Mouse (Mus musculus) heart, embryonic 14.5 days (tissue): Measurements from ENCODE around the gene Kdf1. TPM values are rescaled to one million over a fixed set of nuclear protein-coding genes. Genes with fewer than 3 reads are reported as not detected.
"Not testable (repeated sequence)": the region's sequence is repeated elsewhere in the genome, so short reads cannot be mapped to it uniquely, and the experiment has no call there.

ENCODE experiments used
- ATAC-seq: fragments of 200-750 bp; cut with Nextera tagmentation; 2 replicates; pipeline ENCODE4 v1.8.0; 2017; ENCODE audit warnings: low read depth, moderate TSS enrichment; ENCODE audit not compliant: insufficient number of reproducible peaks, insufficient read depth, low FRiP score
- H3K27ac ChIP-seq, 2 experiments: fragments of 200-500 bp in 1 of 2; fragments of 300-500 bp in 1 of 2; sonication (generic) in 1 of 2; replicated peaks in 1 of 2; 2 replicates each; pipeline ENCODE4 v1.5.1; 2012 to 2014; ENCODE audit warnings: low read depth in 2 of 2, low read length in 2 of 2, control low read depth in 1 of 2, mild to moderate bottlenecking in 1 of 2, mixed read lengths in 1 of 2; ENCODE audit not compliant: control insufficient read depth in 1 of 2, insufficient read depth in 1 of 2
- H3K27me3 ChIP-seq: fragments of 300-500 bp; sonication (generic); 2 replicates; pipeline ENCODE4 v1.6.1; 2014; ENCODE audit warnings: mild to moderate bottlenecking, low read length, control low read depth; ENCODE audit not compliant: control insufficient read depth, insufficient read depth
- H3K36me3 ChIP-seq: fragments of 300-500 bp; sonication (generic); 2 replicates; pipeline ENCODE4 v1.6.1; 2014; ENCODE audit warnings: mild to moderate bottlenecking, control low read depth, low read length, mixed read lengths; ENCODE audit not compliant: control insufficient read depth, insufficient read depth
- H3K4me1 ChIP-seq, 2 experiments: fragments of 200-500 bp in 1 of 2; fragments of 300-500 bp in 1 of 2; sonication (generic) in 1 of 2; 2 replicates each; pipeline ENCODE4 v1.6.1; 2012 to 2014; ENCODE audit warnings: low read length in 2 of 2, control low read depth in 1 of 2, mixed read lengths in 1 of 2; ENCODE audit not compliant: control insufficient read depth in 2 of 2, insufficient read depth in 2 of 2
- H3K4me2 ChIP-seq: fragments of 300-500 bp; sonication (generic); 2 replicates; pipeline ENCODE4 v1.6.1; 2014; ENCODE audit warnings: mild to moderate bottlenecking, low read length
- H3K4me3 ChIP-seq, 2 experiments: fragments of 200-500 bp in 1 of 2; fragments of 300-500 bp in 1 of 2; sonication (generic) in 1 of 2; 2 replicates each; pipeline ENCODE4 v1.5.1; 2012 to 2014; ENCODE audit warnings: low read length in 2 of 2, mild to moderate bottlenecking in 2 of 2, control low read depth in 1 of 2, low read depth in 1 of 2, moderate library complexity in 1 of 2; ENCODE audit not compliant: control insufficient read depth in 1 of 2, insufficient read depth in 1 of 2
- H3K9ac ChIP-seq: fragments of 300-500 bp; sonication (generic); 2 replicates; pipeline ENCODE4 v1.6.1; 2014; ENCODE audit warnings: mild to moderate bottlenecking, low read length
- H3K9me3 ChIP-seq: fragments of 300-500 bp; sonication (generic); 2 replicates; pipeline ENCODE4 v1.6.1; 2016; ENCODE audit warnings: low read length, control low read depth; ENCODE audit not compliant: control insufficient read depth
- WGBS: fragments of 180-500 bp; shearing (Covaris S2); extraction: QIAGEN DNeasy Blood & Tissue Kit; methylation state at CpG from one replicate; pipeline ENCODE4 v1.1.7; 2014; 5-methylcytosine and 5-hydroxymethylcytosine counted together
- polyA plus RNA-seq: library from polyadenylated mRNA; unstranded; fragments of >200 nt; fragmentation: Nextera tagmentation; extraction: Ambion mirVana; gene quantifications from 2 replicates; pipeline ENCODE4 v1.2.1, GENCODE M21; 2014

The Kdf1 gene
- polyA plus RNA-seq, 1 experiment from 2014 or later: 0.62 TPM

DNA sequence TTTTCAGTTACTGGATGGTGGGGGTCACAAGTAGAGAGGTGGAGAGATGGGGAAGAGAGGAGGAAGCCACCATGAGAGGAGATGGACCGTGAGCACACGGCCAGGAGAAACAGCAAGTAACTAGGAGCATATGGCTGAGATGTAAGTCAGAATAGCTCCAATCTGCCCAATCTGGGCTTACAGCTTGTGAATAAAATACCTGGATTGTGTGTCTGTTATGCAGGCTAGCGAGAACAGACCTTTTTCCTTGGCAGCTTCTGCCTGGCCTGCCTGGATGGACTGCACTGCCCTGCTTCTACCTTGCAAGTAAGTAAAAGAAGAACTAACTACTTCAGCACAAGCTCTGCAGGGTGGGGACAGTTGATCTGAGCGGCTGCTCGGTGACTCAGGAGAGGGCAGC is 7.7 kb upstream of the Kdf1 start:
- H3K4me2 ChIP-seq: no peak overlapping the region
- no peaks in the 10 kb centered on the region for H3K4me1 ChIP-seq
- no peak overlapping the region for H3K27ac ChIP-seq
- peaks cover 18% of the 10 kb centered on the region for H3K27me3 ChIP-seq
- H3K9ac ChIP-seq: no peak overlapping the region
- 77% methylated on average over 5 of the region's 5 CpGs for WGBS
- H3K36me3 ChIP-seq: no peaks in the 10 kb centered on the region
- no peak overlapping the region for H3K4me3 ChIP-seq
- no peaks in the 10 kb centered on the region for H3K9me3 ChIP-seq
- ATAC-seq: no peak

DNA sequence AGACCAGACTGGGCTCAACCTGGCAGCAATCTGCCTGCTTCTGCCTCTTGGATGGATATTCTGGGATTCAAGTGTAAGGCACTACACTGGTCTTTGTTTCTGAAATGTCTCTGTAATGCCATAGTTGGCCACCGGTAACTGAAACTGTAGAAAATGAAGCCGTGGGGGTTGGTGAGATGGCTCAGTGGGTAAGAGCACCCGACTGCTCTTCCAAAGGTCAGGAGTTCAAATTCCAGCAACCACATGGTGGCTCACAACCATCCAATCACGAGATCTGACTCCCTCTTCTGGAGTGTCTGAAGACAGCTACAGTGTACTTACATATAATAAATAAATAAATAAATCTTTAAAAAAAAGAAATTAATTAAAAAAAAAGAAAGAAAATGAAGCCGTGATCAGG is 6.3 kb upstream of the Kdf1 start:
- H3K36me3 ChIP-seq, H3K4me1 ChIP-seq, H3K4me2 ChIP-seq, H3K9ac ChIP-seq, H3K4me3 ChIP-seq, H3K9me3 ChIP-seq, H3K27me3 ChIP-seq, ATAC-seq, H3K27ac ChIP-seq: not testable (repeated sequence)
- WGBS: 47% methylated on average over 4 of the region's 5 CpGs

DNA sequence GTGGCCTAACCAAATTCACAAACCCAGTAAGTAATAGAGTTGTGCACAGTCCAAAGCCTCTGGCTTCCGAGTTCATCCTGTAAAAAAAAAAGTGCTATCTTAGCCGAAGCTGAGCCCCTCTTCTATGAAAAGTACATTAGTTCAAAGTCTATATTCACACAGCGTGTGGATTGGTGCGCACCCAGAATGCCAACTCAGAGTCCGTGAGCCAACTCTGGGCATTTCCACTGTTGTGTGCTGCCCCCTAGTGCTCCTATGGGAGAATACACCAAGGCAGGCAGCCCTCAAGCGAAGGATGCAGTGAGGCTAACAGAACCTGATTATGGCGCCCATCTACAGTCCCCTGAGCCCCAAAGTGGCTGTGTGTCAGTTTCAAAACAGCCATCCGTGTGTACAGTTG is 5.8 kb upstream of the Kdf1 start:
- H3K4me3 ChIP-seq: no peak overlapping the region
- H3K4me1 ChIP-seq: no peaks in the 10 kb centered on the region
- H3K4me2 ChIP-seq: no peak overlapping the region
- WGBS: 13% methylated on average over 8 of the region's 8 CpGs
- peaks cover 7% of the 10 kb centered on the region for H3K27me3 ChIP-seq
- no peak for ATAC-seq
- no peak overlapping the region for H3K9ac ChIP-seq
- H3K9me3 ChIP-seq: no peaks in the 10 kb centered on the region
- H3K36me3 ChIP-seq: no peaks in the 10 kb centered on the region
- H3K27ac ChIP-seq: no peak overlapping the region

DNA sequence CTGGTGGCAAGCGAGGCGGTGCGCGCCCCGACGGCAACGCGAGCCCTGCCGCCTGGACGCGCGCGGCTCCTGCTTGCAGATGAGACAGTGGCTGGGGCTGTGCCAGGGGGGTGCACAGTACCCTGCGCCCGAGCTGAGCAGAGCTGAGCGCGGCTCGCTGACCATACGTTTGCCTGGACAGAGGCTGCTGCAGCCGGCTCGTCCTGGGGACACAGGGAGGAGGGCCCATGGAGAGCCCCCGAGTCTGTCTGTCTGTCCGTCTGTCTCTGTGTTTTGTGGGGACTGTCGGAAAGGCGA is 554 bp downstream of the Kdf1 start:
- no peak for ATAC-seq

DNA sequence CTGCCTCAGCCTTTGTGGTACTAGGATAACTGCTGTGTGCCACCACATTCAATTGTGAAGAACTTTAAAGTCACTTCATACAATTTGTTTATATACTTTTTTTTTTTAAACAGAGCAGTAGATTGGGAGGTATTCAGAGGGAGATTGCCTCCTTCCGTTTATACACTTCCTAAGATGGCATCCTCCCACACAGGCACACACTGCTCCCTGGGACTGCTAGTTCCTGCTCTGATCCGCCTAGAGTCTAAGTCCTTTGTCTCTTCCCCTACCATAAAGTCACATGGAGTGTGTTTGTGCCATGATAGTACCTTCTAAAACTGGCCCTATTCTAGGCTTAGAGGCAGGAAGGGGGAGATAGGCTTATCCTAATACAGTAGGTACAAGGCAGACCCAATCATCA is 2.7 kb downstream of the Kdf1 start:
- WGBS: 62% methylated on average over 2 of the region's 2 CpGs
- H3K27me3 ChIP-seq: peaks cover 39% of the 10 kb centered on the region

More for the DNA sequence above, 554 bp downstream of the Kdf1 start:
- Histone ChIP-seq H3K9me3 (no peaks in the 10 kb centered on the region), H3K36me3 (no peaks in the 10 kb centered on the region), H3K27me3 (peaks cover 39% of the 10 kb centered on the region), H3K4me1 (peaks cover 0 to 9% of the 10 kb centered on the region in 2 experiments; a peak in 2 of 4 replicates), H3K4me3 (peak overlapping the region; percentile 45 to 48), H3K27ac (no peak overlapping the region), H3K9ac (peak overlapping the region; percentile 57), H3K4me2 (peak overlapping the region; percentile 81)
- WGBS: 6% methylated on average over 25 of the region's 25 CpGs

DNA sequence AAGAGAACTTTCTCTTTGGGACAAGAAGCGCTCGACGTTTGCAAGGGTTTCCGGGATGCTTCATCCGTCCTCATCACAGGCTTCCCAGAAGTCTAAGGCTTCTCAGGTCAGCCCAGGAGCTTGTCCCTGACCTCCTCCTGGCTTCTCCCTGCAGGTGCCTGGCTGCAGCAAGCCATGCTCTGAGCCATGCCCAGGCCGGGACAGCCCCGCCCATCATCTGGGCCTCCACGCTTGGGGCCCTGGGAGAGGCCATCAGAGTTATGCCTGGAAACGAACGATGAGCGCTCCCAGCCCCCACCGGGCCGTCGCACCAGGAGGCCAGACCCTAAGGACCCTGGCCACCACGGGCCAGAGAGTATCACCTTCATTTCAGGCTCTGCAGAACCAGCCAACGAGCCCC is 9.0 kb downstream of the Kdf1 start:
- WGBS: 64% methylated on average over 16 of the region's 16 CpGs
- Histone ChIP-seq H3K27ac (no peak overlapping the region), H3K9ac (no peak overlapping the region), H3K36me3 (peaks cover 38% of the 10 kb centered on the region), H3K4me3 (no peak overlapping the region), H3K4me1 (no peaks in the 10 kb centered on the region), H3K4me2 (no peak overlapping the region), H3K9me3 (no peaks in the 10 kb centered on the region), H3K27me3 (no peaks in the 10 kb centered on the region)
- no peak for ATAC-seq

More for the DNA sequence above, 2.7 kb downstream of the Kdf1 start:
- ATAC-seq: no peak
- H3K4me3 ChIP-seq: no peak overlapping the region
- H3K4me1 ChIP-seq: peaks cover 0 to 9% of the 10 kb centered on the region in 2 experiments; a peak in 2 of 4 replicates
- no peak overlapping the region for H3K4me2 ChIP-seq
- H3K9me3 ChIP-seq: no peaks in the 10 kb centered on the region
- H3K36me3 ChIP-seq: no peaks in the 10 kb centered on the region
- no peak overlapping the region for H3K27ac ChIP-seq
- no peak overlapping the region for H3K9ac ChIP-seq

DNA sequence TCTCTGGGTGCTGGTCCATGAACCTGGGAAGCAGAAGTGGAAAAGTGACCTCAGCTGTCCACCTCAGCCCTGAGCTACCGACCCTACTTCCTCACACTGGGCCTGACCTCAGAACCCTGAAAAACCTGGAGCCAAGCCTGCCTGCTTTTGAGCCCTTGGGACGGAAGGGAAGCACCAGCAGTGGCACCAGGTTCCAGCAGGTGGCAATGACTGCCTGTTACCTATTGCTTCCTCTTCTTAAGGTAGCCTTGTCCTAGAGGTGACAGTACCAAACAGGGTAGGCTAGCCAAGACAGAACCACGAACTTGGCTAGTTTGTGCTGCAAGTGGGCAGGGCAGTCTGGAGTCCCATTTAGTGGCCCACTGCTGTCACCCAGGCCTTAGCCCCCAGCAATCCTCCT is 14.0 kb downstream of the Kdf1 start:
- H3K9me3 ChIP-seq: no peaks in the 10 kb centered on the region
- H3K4me1 ChIP-seq: no peaks in the 10 kb centered on the region
- H3K36me3 ChIP-seq: peaks cover 87% of the 10 kb centered on the region
- no peak overlapping the region for H3K4me2 ChIP-seq
- H3K27ac ChIP-seq: no peak overlapping the region
- 87% methylated on average over 3 of the region's 3 CpGs for WGBS
- no peak for ATAC-seq
- H3K27me3 ChIP-seq: no peaks in the 10 kb centered on the region
- H3K4me3 ChIP-seq: no peak overlapping the region
- no peak overlapping the region for H3K9ac ChIP-seq

DNA sequence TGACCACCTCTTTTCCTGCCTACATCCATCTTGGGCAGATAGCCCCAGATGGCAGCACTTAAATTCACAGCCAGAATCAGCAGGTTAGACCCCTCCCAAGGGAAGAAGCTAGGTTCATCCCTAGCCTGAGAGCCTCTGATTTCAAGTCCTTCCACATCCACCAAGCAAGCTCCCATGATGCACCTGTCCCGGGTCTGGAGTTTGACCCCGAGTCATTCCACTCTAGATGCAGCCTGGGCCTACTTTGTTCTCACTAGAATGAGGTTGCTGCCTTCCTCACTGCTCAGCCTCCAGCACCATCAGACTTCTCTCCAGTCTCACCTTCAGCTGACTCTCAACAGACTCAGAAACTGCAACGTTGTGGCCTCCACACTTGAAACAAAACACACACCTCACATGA is 17.3 kb downstream of the Kdf1 start:
- Histone ChIP-seq H3K4me3 (no peak overlapping the region), H3K9ac (no peak overlapping the region), H3K4me2 (no peak overlapping the region), H3K27ac (no peak overlapping the region), H3K9me3 (no peaks in the 10 kb centered on the region), H3K36me3 (peaks cover 96% of the 10 kb centered on the region), H3K27me3 (no peaks in the 10 kb centered on the region), H3K4me1 (no peaks in the 10 kb centered on the region)
- ATAC-seq: no peak
- WGBS: 79% methylated on average over 3 of the region's 3 CpGs
